8 mouse cellular contexts compared by ENCODE assay signal in genomic region chr17:32091364-32092240, GRCm38 (mm10). TPM values are rescaled to one million over a fixed set of nuclear protein-coding genes. Genes with fewer than 3 reads are reported as not detected.
DNase-seq lines count a peak whose midpoint lies in the region; ATAC-seq lines count a peak whose summit lies in the region.
"Not testable (repeated sequence)": the region's sequence is repeated elsewhere in the genome, so short reads cannot be mapped to it uniquely, and the experiment has no call there.

No protein-coding gene starts in this region.

- H3K4me3 ChIP-seq in ES-E14 (ENCODE audit: insufficient read depth in 1 of 2, low read depth in 1 of 2, low read length in 2 of 2, poor library complexity in 1 of 2, severe bottlenecking in 1 of 2): not testable (repeated sequence)
- H3K4me3 ChIP-seq in lung, embryonic 15.5 days: peak overlapping the region; percentile 34

- in situ Hi-C loops in ES-E14 (cut with MboI; ENCODE audit: low sequenced_read_pairs in 2 of 2, unreplicated experiment in 2 of 2): not testable (repeated sequence)

- H3K9ac ChIP-seq in ES-E14 (ENCODE audit: insufficient read depth, low read depth, low read length, poor library complexity, severe bottlenecking); lung, embryonic 15.5 days: not testable (repeated sequence)

- 4% methylated on average over 15 of the region's 16 CpGs for WGBS in lung, embryonic 15.5 days

- not testable (repeated sequence) for H3K36me3 ChIP-seq in ES-E14 (ENCODE audit: control insufficient read depth, insufficient read depth, low read length, poor library complexity, severe bottlenecking); lung, embryonic 15.5 days

- DNase-seq in ES-E14 (ENCODE audit: low read depth, low spot score): peak; percentile 64
- peak; percentile 17 to 28 for DNase-seq in cerebellum, adult 18-20 months
- DNase-seq in forelimb bud, embryonic 11.5 days (ENCODE audit: low read depth, low spot score): peak; percentile 72
- DNase-seq in layer of hippocampus, adult 9-11 months: peak; percentile 72
- DNase-seq in testis, postnatal 14 days (ENCODE audit: low spot score): peak; percentile 73

- peak overlapping the region; percentile 59 for H3K4me2 ChIP-seq in lung, embryonic 15.5 days

- not testable (repeated sequence) for H3K27ac ChIP-seq in ES-E14 (ENCODE audit: insufficient read depth, low read depth, low read length, poor library complexity, severe bottlenecking)
- H3K27ac ChIP-seq in lung, embryonic 15.5 days: peak overlapping the region; percentile 60

- H3K9me3 ChIP-seq in ES-E14 (ENCODE audit: control insufficient read depth, insufficient read depth, low read depth, low read length); lung, embryonic 15.5 days: not testable (repeated sequence)

- H3K27me3 ChIP-seq in lung, embryonic 15.5 days: not testable (repeated sequence)

- peak; percentile 95 to 99 for ATAC-seq in hematopoietic stem cell, adult 5-6 weeks (replicated peaks in 1 of 2; ENCODE audit: insufficient read depth in 1 of 2, low FRiP score in 2 of 2, low TSS enrichment in 1 of 2, low read depth in 1 of 2, poor library complexity in 2 of 2, severe bottlenecking in 2 of 2)
- peak; percentile 93 for ATAC-seq in lung, embryonic 15.5 days (ENCODE audit: borderline replicate concordance, extremely low read depth, low FRiP score, low TSS enrichment)
- ATAC-seq in neutrophil, adult 5-6 weeks (ENCODE audit: extremely low read depth, insufficient number of reproducible peaks, low FRiP score, poor library complexity, severe bottlenecking): peak; percentile 91

- H3K4me1 ChIP-seq in ES-E14 (ENCODE audit: control insufficient read depth in 2 of 2, insufficient read depth in 2 of 2, low read length in 2 of 2, poor library complexity in 1 of 2): peaks cover 0 to 15% of the 10 kb centered on the region in 2 experiments; a peak in 1 of 4 replicates
- H3K4me1 ChIP-seq in lung, embryonic 15.5 days: not testable (repeated sequence)

RNA-seq across cellular contexts. Expression of gene Hsf2bp, which starts 55.5 kb away (rescaled TPM):
- 44.7 and 46.7 TPM in 2 replicates for total RNA-seq in ES-E14 (2012; rRNA removed)
- 0.79 and 1.3 TPM in 2 replicates for total RNA-seq in hematopoietic stem cell, adult 5-6 weeks (2017)
- 0.55 and 0.78 TPM in 2 replicates for polyA plus RNA-seq in lung, embryonic 15.5 days (2015; fragmentation: Nextera tagmentation; extraction: Ambion mirVana)
- total RNA-seq in neutrophil, adult 5-6 weeks (2017): not detected in 2 replicates

RNA-seq across cellular contexts. Expression of gene Rrp1b, which starts 55.7 kb away (rescaled TPM):
- total RNA-seq in ES-E14 (2012; rRNA removed): 155 and 189 TPM in 2 replicates
- 42.5 and 54.7 TPM in 2 replicates for total RNA-seq in hematopoietic stem cell, adult 5-6 weeks (2017)
- 48.4 and 57.3 TPM in 2 replicates for polyA plus RNA-seq in lung, embryonic 15.5 days (2015; fragmentation: Nextera tagmentation; extraction: Ambion mirVana)
- 16.3 and 23.0 TPM in 2 replicates for total RNA-seq in neutrophil, adult 5-6 weeks (2017)

Comparison
In these comparisons a context has a peak if more than half of its experiments do, and no peak if none do; other contexts are left out.
1. DNase-seq: peak in every context shown above with its lines; median percentile 73 in testis, postnatal 14 days; 72 in forelimb bud, embryonic 11.5 days; 72 in layer of hippocampus, adult 9-11 months; 64 in ES-E14; 22 in cerebellum, adult 18-20 months.
2. RNA of gene Hsf2bp, which starts 55.5 kb away (total RNA-seq): 44.7 to 46.7 TPM in ES-E14; 0.79 to 1.3 TPM in hematopoietic stem cell, adult 5-6 weeks and not detected in neutrophil, adult 5-6 weeks; every median in the first group is over 10 times any median in the second.
3. Peak in every context shown above with its lines, with median percentiles within 50 percentile points of each other: ATAC-seq.